Mouse (Mus musculus) G1E (cell line): ENCODE data around the gene Dnajb1. TPM values are rescaled to one million over a fixed set of nuclear protein-coding genes. Genes with fewer than 3 reads are reported as not detected.
A peak's percentile ranks its signal among the peaks of the same experiment; 100 is the strongest.
"Not testable (repeated sequence)": the region's sequence is repeated elsewhere in the genome, so short reads cannot be mapped to it uniquely, and the experiment has no call there.

ENCODE experiments used
- ATAC-seq: 2 replicates; pipeline ENCODE4 v1.8.0; 2016; ENCODE audit warnings: mild to moderate bottlenecking; ENCODE audit not compliant: insufficient number of reproducible peaks, poor library complexity, low FRiP score, severe bottlenecking; ENCODE audit errors: extremely low read depth
- DNase-seq: peaks from one replicate; pipeline ENCODE4 v3.0.0; 2012; ENCODE audit warnings: low spot score
- H3K27me3 ChIP-seq: 2 replicates; pipeline ENCODE4 v1.6.1; 2012; ENCODE audit warnings: mild to moderate bottlenecking, low read length, inconsistent platforms; ENCODE audit not compliant: insufficient read depth
- H3K36me3 ChIP-seq: replicated peaks from 2 replicates; pipeline ENCODE3; 2012; ENCODE audit warnings: mild to moderate bottlenecking, inconsistent platforms
- H3K4me1 ChIP-seq: 2 replicates; pipeline ENCODE4 v1.6.1; 2012; ENCODE audit warnings: low read depth, low read length, inconsistent platforms, mixed read lengths; ENCODE audit not compliant: insufficient read depth
- H3K4me3 ChIP-seq: 2 replicates; pipeline ENCODE4 v1.5.1; 2012; ENCODE audit warnings: low read depth, mild to moderate bottlenecking, inconsistent platforms, low read length, moderate library complexity, mixed read lengths
- H3K9me3 ChIP-seq: replicated peaks from 2 replicates; pipeline ENCODE4 v1.6.1; 2012; ENCODE audit warnings: inconsistent platforms
- CTCF ChIP-seq: IDR thresholded peaks from 2 replicates; pipeline ENCODE4 v1.5.1; 2012; ENCODE audit warnings: low read depth, low read length, inconsistent platforms, mixed read lengths
- GATA1 ChIP-seq: IDR thresholded peaks from 2 replicates; pipeline ENCODE4 v1.6.1; 2012; ENCODE audit warnings: borderline replicate concordance, low read length, inconsistent platforms, mixed read lengths
- GATA2 ChIP-seq: IDR thresholded peaks from 2 replicates; pipeline ENCODE4 v1.6.1; 2012; ENCODE audit warnings: low read depth, low read length, inconsistent platforms, borderline replicate concordance
- POLR2AphosphoS5 ChIP-seq: IDR thresholded peaks from 2 replicates; pipeline ENCODE4 v1.6.1; 2012; ENCODE audit warnings: low read depth, low read length, inconsistent platforms; ENCODE audit not compliant: insufficient replicate concordance
- TAL1 ChIP-seq: conservative IDR thresholded peaks from 2 replicates; pipeline ENCODE4 v1.6.1; 2012; ENCODE audit warnings: low read depth, low read length, inconsistent platforms, mixed read lengths
- polyA plus RNA-seq: library from polyadenylated mRNA; stranded (reverse); fragments of >175 nt; gene quantifications from 2 replicates; pipeline ENCODE4 v1.2.3, GENCODE M21; 2012
- total RNA-seq, 2 experiments: library from RNA; stranded (forward) in 1 of 2; stranded (reverse) in 1 of 2; fragments of 200-1000 nt in 1 of 2; fragments of >200 nt in 1 of 2; fragmentation: Nextera tagmentation in 1 of 2; gene quantifications; 2 replicates each; pipeline ENCODE4 v1.2.3; 2014 to 2017

Gene Dnajb1
- total and polyA plus RNA-seq, 3 experiments = 36.0 to 44.8 (median 37.8) TPM

DNA sequence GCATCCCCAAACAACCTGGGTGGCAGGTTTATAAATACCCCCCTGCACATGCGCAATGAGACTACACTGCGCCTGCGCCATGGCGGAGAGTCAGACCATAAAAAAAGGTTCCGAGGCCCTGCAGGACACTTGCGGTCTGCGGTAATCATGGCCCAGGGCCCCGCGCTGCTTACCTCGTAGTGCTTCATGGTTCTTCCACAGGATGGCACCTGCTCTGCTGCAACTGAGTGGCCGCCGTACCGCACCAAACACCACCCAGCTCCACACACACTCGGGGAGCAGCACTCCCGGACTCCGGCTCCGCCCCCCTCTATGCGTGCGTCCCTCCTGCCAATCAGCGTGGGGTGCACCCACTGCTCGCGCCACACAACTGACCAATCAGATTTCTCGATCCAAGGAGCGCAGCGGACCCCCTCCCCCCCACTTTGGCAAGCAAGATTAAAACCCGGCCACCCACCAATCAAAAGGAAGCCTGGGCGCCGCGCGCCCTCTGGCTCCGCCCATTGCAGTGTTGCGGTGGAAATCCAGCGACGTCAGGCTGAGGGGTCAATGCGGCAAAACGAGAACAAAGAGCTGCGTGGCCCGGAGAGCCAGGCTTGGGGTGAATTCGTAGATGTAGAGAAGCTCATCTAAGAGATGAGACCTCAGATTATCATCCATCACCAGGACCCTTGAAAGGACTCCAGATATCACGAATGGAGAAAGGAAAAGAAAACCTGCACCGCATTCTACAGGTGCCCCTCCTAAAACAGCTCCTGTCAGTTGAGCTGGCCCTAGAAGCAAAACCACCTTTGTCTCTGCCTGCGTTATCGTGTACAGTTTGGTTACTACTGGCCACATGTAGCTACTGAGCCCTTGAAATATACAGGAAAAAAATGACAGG lies 13.6 kb upstream of the Dnajb1 start:
- Histone ChIP-seq H3K4me1 (peaks cover 21% of the 10 kb centered on the region), H3K36me3 (peaks cover 31% of the 10 kb centered on the region), H3K9me3 (no peaks in the 10 kb centered on the region), H3K4me3 (peak overlapping the region; percentile 78), H3K27me3 (no peaks in the 10 kb centered on the region)
- TF ChIP-seq TAL1 (no peak), CTCF (no peak), GATA2 (no peak), GATA1 (no peak), POLR2AphosphoS5 (no peak)
- ATAC-seq = peak; percentile 97
- DNase-seq = peak; percentile 100

DNA sequence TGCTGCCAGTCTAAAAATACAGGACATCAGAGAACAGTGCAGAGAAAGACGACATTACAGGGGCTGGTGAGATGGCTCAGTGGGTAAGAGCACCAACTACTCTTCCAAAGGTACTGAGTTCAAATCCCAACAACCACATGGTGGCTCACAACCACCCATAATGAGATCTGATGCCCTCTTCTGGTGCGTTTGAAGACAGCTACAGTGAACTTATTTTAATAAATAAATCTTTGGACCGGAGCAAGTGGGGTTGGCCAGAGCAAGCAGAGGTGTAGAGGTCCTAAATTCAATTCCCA lies 13.0 kb upstream of the Dnajb1 start:
- not testable (repeated sequence) for H3K9me3 ChIP-seq, ATAC-seq, H3K27me3 ChIP-seq, DNase-seq
- Histone ChIP-seq H3K36me3 (peaks cover 26% of the 10 kb centered on the region), H3K4me3 (peak overlapping the region; percentile 78), H3K4me1 (peaks cover 26% of the 10 kb centered on the region)

DNA sequence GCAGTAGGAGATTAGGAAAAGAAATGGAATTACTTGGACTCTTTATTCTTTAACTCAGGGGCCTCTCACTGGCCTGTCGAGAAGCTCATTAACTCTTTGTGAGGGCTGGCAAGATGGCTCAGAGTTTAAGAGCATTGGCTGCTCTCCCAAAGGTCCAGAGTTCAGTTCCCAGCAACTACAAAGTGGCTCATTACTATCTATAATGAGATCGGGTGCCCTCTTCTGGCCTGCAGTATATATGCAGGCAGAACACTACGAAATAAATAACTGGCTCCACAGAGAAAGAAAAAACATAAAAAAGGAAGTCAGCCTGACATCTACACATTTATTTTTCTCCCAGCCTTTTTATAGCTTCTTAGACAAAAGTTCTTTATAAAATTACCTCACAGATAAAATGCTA lies 11.6 kb upstream of the Dnajb1 start:
- no peaks in the 10 kb centered on the region for H3K27me3 ChIP-seq
- no peak overlapping the region for H3K4me3 ChIP-seq
- peaks cover 35% of the 10 kb centered on the region for H3K4me1 ChIP-seq
- H3K36me3 ChIP-seq = peaks cover 12% of the 10 kb centered on the region
- no peaks in the 10 kb centered on the region for H3K9me3 ChIP-seq
- TF ChIP-seq GATA2 (no peak), CTCF (peak; percentile 21; the same call in 1 of the 2 replicates), POLR2AphosphoS5 (no peak), GATA1 (no peak), TAL1 (no peak)
- ATAC-seq = no peak
- DNase-seq = no peak

DNA sequence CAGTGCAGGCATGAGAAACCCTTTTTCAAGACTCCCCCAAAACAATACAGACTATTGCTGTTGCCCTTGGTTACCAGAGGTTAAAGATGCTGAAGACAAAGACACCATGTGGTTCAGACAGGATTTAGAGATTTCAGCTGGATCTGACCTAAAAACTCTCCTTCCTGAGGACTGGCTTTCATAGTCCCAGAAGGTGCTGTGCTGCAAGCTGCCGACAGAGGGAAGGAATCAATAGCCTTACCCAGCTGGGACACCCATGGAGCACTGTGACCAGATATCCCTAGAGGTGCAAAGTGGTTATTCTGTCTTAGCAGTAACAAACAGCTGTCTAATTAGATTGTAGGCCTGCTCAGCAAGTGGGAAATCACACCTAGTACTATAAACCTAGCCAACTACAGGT lies 9.8 kb upstream of the Dnajb1 start:
- TF ChIP-seq CTCF (no peak), GATA1 (no peak)
- Histone ChIP-seq H3K9me3 (no peaks in the 10 kb centered on the region), H3K4me3 (no peak overlapping the region), H3K36me3 (no peaks in the 10 kb centered on the region), H3K27me3 (no peaks in the 10 kb centered on the region), H3K4me1 (peaks cover 38% of the 10 kb centered on the region)
- ATAC-seq = no peak
- no peak for DNase-seq

GRCm38 (mm10) chr8:83599814-83600213 lies 8.2 kb upstream of the Dnajb1 start:
- ATAC-seq = no peak
- no peak for DNase-seq
- peaks cover 7% of the 10 kb centered on the region for H3K36me3 ChIP-seq
- peaks cover 36% of the 10 kb centered on the region for H3K4me1 ChIP-seq
- H3K4me3 ChIP-seq = peak overlapping the region; percentile 47; the same call in 1 of the 2 replicates
- H3K27me3 ChIP-seq = no peaks in the 10 kb centered on the region
- no peaks in the 10 kb centered on the region for H3K9me3 ChIP-seq
- TF ChIP-seq GATA2 (no peak), TAL1 (no peak), GATA1 (no peak), CTCF (no peak), POLR2AphosphoS5 (no peak)

- Histone ChIP-seq H3K4me1 (peaks cover 58% of the 10 kb centered on the region), H3K4me3 (no peak overlapping the region), H3K9me3 (no peaks in the 10 kb centered on the region), H3K36me3 (peaks cover 18% of the 10 kb centered on the region), H3K27me3 (no peaks in the 10 kb centered on the region)
- ATAC-seq (no peak), DNase-seq (no peak)
- no peak for TF ChIP-seq GATA1
- no peak for TF ChIP-seq CTCF
- TF ChIP-seq TAL1 = no peak
- no peak for TF ChIP-seq GATA2
- no peak for TF ChIP-seq POLR2AphosphoS5
Observed at GRCm38 (mm10) chr8:83602650-83603029, 5.4 kb upstream of the Dnajb1 start.

DNA sequence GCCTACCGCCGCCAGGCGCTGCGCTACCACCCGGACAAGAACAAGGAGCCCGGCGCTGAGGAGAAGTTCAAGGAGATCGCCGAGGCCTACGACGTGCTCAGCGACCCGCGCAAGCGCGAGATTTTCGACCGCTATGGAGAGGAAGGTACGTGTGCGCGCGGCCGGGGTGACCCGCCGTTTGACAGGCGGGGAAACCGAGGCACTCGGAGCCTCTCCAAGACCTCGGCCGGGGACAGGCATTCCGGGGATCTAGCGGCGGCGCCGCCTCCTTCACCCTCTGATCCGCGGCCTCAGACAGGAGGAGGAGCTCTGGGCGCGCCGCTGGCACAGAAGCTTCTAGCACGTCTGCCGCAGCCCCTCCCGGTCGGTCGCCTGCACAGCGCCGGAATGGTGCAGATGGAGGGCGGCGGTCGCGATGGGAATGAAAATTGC lies 421 bp downstream of the Dnajb1 start:
- DNase-seq = peak; percentile 72
- H3K4me1 ChIP-seq = peaks cover 57% of the 10 kb centered on the region
- no peaks in the 10 kb centered on the region for H3K27me3 ChIP-seq
- H3K9me3 ChIP-seq = no peaks in the 10 kb centered on the region
- ATAC-seq = 0 out of 2 replicates have a peak, but pooled peaks have one; percentile 24
- H3K4me3 ChIP-seq = peak overlapping the region; percentile 82
- TF ChIP-seq TAL1 (no peak), GATA2 (no peak), POLR2AphosphoS5 (no peak), GATA1 (no peak), CTCF (no peak)
- peaks cover 58% of the 10 kb centered on the region for H3K36me3 ChIP-seq
